Mouse (Mus musculus) cerebellum, adult 2 months (tissue): Measurements from ENCODE around the gene Unc45b.
"Not testable (repeated sequence)": the region's sequence is repeated elsewhere in the genome, so short reads cannot be mapped to it uniquely, and the experiment has no call there.

Source experiments
- CTCF ChIP-seq: fragments of 200-500 bp; IDR thresholded peaks from 2 replicates; pipeline ENCODE4 v1.5.1; 2011; ENCODE audit warnings: low read depth, mild to moderate bottlenecking, control low read depth, low read length, moderate library complexity, borderline replicate concordance; ENCODE audit not compliant: insufficient read depth
- POLR2A ChIP-seq: fragments of 200-500 bp; IDR thresholded peaks from 2 replicates; pipeline ENCODE4 v1.6.1; 2011; ENCODE audit warnings: low read length, control low read depth, borderline replicate concordance; ENCODE audit not compliant: insufficient read depth

DNA sequence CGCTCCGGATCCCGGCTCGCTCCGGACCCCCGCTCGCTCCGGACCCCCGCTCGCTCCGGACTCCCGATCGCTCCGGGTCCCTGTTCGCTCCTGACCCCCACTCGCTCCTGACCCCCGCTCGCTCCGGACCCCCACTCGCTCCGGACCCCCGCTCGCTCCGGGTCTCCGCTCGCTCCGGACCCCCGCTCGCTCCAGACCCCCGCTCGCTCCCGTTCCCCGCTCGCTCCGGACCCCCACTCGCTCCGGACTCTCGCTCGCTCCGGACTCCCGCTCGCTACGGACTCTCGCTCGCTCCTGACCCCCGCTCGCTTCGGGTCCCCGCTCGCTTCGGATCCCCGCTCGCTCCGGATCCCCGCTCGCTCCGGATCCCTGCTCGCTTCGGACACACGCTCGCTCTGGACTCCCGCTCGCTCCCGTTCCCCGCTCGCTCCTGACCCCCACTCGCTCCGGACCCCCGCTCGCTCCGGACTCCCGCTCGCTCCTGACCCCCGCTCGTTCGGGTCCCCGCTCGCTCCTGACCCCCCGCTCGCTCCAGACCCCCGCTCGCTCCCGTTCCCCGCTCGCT, 20.1 kb downstream of the Unc45b start:
- TF ChIP-seq CTCF, POLR2A: not testable (repeated sequence)
